Mouse (Mus musculus): ENCODE results near the gene Pros1. TPM values are rescaled to one million over a fixed set of nuclear protein-coding genes. Genes with fewer than 3 reads are reported as not detected.

The Pros1 gene
- polyA plus RNA-seq, 1 experiment from 2014 or later: 34.8 TPM

DNA sequence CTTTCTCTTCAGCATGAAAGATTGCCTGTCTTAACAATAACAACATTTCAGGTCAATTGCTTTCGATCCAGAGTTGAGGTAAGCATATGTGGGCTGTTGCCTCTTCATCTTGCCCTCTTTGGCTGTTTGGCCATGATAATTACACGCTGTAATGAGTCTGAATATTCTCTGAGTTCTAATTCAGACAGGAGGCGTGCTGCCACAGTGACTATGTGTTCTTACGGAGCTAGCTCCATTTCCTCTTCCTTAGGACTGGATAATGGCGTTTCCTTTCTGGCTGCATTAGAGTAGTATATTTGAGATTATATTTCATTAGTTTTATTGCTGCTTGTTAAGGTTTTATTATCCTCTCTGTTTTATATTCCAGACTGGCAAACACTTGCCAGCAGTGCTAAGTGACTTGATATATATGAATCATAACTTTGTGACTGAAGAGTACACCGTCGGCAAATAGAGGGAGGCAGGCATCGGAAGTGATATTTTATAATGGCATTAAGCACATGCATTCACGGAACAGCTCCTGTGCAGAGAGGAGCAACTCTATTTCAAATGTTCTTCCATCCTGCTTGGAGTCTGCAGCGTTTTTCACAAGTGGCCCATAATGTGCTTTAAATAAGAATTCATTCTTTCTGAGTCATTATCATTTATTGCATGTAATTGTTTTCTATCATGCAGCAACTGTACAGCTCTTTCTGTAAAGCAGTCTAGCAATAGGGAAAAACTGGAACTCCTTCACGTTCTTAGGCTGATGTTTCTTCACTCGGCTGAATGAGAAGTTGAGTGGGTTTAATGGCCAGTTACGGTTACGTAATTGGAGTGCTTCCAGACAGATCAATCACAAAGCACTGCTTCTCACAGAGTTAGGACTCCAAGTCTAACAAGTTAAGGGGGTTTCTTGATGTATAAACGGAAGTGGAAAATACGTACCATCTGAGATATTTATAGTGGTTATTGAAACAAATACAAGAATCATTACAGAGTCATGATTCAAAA, 88.6 kb downstream of the Pros1 start:
- H3K4me1 ChIP-seq: peaks cover 12% of the 10 kb centered on the region; the same call in 1 of the 2 replicates
- H3K4me2 ChIP-seq (replicated peaks): no peak overlapping the region
- H3K9ac ChIP-seq: no peak overlapping the region
- no peak overlapping the region for H3K4me3 ChIP-seq
- no peaks in the 10 kb centered on the region; the same call in 1 of the 2 replicates for H3K9me3 ChIP-seq
- no peaks in the 10 kb centered on the region for H3K27me3 ChIP-seq
- no peak for ATAC-seq (ENCODE audit: insufficient number of reproducible peaks, insufficient read depth, low FRiP score, low TSS enrichment)
- no peaks in the 10 kb centered on the region for H3K36me3 ChIP-seq
- WGBS: 59% methylated on average over 16 of the region's 16 CpGs
- H3K27ac ChIP-seq: no peak overlapping the region

DNA sequence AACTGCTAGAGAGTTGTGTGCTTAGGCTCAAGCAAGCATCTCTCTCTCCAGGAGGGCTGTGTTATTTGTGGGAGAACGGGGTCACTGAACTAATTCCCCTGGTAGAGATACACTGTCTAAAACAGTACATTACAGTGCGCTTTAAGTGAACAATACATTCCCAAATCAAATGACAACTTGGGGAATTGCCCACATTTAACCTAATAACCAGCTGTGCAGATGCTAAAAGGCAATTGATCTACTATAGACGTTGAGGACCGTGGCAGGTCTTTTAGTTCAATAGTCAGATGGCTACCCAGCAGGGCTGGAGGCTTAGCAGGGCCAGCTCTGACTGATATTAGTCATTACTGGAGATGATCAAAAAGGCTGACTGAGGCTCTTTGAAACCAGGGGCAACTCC, 104.4 kb downstream of the Pros1 start:
- H3K9ac ChIP-seq: no peak overlapping the region
- no peaks in the 10 kb centered on the region for H3K9me3 ChIP-seq
- no peak overlapping the region for H3K27ac ChIP-seq
- no peaks in the 10 kb centered on the region for H3K27me3 ChIP-seq
- H3K4me2 ChIP-seq (replicated peaks): no peak overlapping the region
- no peaks in the 10 kb centered on the region for H3K4me1 ChIP-seq
- ATAC-seq (ENCODE audit: insufficient number of reproducible peaks, insufficient read depth, low FRiP score, low TSS enrichment): no peak
- H3K4me3 ChIP-seq: no peak overlapping the region
- no peaks in the 10 kb centered on the region for H3K36me3 ChIP-seq
- WGBS: 68% methylated on average over 4 of the region's 4 CpGs

DNA sequence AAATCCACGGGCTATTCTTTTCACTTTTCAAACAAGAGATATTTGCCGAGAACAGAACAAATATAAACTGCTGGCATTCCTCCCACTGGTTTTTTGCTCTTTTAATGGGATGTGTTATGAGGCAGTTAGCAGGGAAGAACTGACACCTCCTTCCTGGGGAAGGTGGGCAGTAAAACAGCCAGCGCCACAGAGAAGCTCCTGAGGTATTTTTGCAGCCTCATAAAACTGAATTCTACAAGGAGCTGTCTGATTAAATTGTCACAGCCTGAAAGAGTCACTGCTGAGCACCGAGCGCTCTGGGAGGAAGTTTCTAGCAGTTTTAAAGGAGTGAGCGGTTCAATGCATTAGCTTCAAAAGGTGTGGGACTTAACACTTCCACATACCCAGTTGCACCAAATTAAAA, 110.3 kb downstream of the Pros1 start:
- Histone ChIP-seq H3K4me1 (no peaks in the 10 kb centered on the region), H3K4me2 (replicated peaks) (no peak overlapping the region), H3K27me3 (no peaks in the 10 kb centered on the region), H3K4me3 (no peak overlapping the region), H3K27ac (no peak overlapping the region), H3K36me3 (no peaks in the 10 kb centered on the region), H3K9ac (no peak overlapping the region), H3K9me3 (no peaks in the 10 kb centered on the region)
- ATAC-seq (ENCODE audit: insufficient number of reproducible peaks, insufficient read depth, low FRiP score, low TSS enrichment): no peak
- WGBS: 81% methylated on average over 6 of the region's 6 CpGs

DNA sequence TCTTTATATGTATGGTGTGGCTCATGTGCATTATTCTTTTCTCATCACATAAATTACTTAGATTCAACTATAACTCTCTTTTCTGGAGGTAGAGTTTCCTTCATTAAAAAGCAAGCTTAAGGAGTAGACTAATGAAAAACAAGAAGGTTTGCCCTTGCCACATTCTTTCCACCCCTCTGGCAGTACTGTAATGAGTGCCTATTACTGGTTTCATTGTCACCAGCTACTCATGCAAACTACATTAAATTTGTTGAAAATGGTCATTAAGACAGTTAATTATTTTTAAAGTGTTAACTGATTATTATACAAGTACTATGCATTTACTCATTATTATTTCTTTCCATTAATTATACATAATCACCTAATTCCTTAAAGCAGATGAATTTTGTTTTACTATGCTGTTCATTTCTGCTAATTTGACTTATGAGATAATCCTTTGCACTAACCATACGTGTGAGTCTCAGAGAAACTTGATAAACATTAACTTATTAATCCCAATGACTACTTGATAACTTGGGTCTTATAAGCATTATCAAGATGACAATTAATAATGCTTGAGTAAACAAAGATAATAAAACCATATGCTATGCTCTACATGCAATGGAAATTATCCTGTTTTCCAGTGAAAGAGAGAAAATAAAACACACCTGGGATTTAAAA, 117.7 kb downstream of the Pros1 start:
- 73% methylated on average over 1 of the region's 1 CpGs for WGBS
- Histone ChIP-seq H3K4me2 (replicated peaks) (no peak overlapping the region), H3K9me3 (no peaks in the 10 kb centered on the region), H3K27me3 (no peaks in the 10 kb centered on the region), H3K36me3 (no peaks in the 10 kb centered on the region), H3K27ac (no peak overlapping the region), H3K4me3 (no peak overlapping the region), H3K4me1 (no peaks in the 10 kb centered on the region), H3K9ac (no peak overlapping the region)
- ATAC-seq (ENCODE audit: insufficient number of reproducible peaks, insufficient read depth, low FRiP score, low TSS enrichment): no peak

DNA sequence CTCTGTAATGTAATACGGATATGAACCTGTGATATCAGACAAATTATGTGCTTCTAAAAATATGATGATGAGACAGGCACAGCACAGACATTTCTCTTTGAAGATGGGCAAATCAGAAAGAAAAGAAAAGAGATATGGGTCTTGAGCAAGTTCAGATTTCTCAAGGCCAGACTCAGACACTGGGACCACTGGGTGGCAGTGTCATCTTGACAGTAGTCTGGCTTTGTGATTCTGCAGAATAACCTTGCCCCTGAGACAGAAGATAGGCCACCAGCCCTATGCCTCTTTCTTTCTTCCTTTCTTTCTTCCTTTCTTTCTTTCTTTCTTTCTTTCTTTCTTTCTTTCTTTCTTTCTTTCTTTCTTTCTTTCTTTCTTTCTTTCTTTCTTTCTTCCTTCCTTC, 120.8 kb downstream of the Pros1 start:
- H3K9ac ChIP-seq: no peak overlapping the region
- H3K27me3 ChIP-seq: no peaks in the 10 kb centered on the region
- H3K9me3 ChIP-seq: no peaks in the 10 kb centered on the region
- WGBS: 78% methylated on average over 1 of the region's 1 CpGs
- no peak overlapping the region for H3K4me2 ChIP-seq (replicated peaks)
- H3K27ac ChIP-seq: no peak overlapping the region
- ATAC-seq (ENCODE audit: insufficient number of reproducible peaks, insufficient read depth, low FRiP score, low TSS enrichment): no peak
- H3K4me1 ChIP-seq: no peaks in the 10 kb centered on the region
- H3K36me3 ChIP-seq: no peaks in the 10 kb centered on the region
- no peak overlapping the region for H3K4me3 ChIP-seq

Small RNA genes lying within 50 kb of the gene (microRNA-seq; reads per million reads assigned to microRNA genes)
- gene Gm25986: not detected

Other genes starting within 250 kb of the Pros1 start
- 7.9 and 9.5 TPM in 2 replicates for gene Nsun3, start 67.5 kb upstream of the Pros1 start, polyA plus RNA-seq (2016; fragmentation: Nextera tagmentation; extraction: Ambion mirVana)
- gene Stx19, start 39.6 kb upstream of the Pros1 start, polyA plus RNA-seq (2016; fragmentation: Nextera tagmentation; extraction: Ambion mirVana): 0.71 and 0.78 TPM in 2 replicates
- gene Arl13b, start 7.3 kb upstream of the Pros1 start, polyA plus RNA-seq (2016; fragmentation: Nextera tagmentation; extraction: Ambion mirVana): 24.4 and 26.1 TPM in 2 replicates

All from embryonic facial prominence, embryonic 12.5 days (tissue).